Mouse (Mus musculus) CH12.LX (cell line): ENCODE measurements at regions not wholly inside any gene's neighbourhood (a gene's known extent, or its start where the extent isn't known, plus 50 kb on each side); places are given as distances from the start of the nearest gene placed in this dataset.

Source experiments
- CHD2 ChIP-seq: IDR thresholded peaks from 2 replicates; pipeline ENCODE4 v1.6.1; 2011; ENCODE audit warnings: low read length, improper control_type of control experiment
- CTCF ChIP-seq, 2 experiments: IDR thresholded peaks in 1 of 2; conservative IDR thresholded peaks in 1 of 2; 2 replicates each; pipeline ENCODE4 v1.5.1; 2011 to 2012; ENCODE audit warnings: low read depth in 2 of 2, low read length in 2 of 2, improper control_type of control experiment in 1 of 2, inconsistent platforms in 1 of 2, mild to moderate bottlenecking in 1 of 2, moderate library complexity in 1 of 2
- EP300 ChIP-seq: IDR thresholded peaks from 2 replicates; pipeline ENCODE4 v1.6.1; 2011; ENCODE audit warnings: low read length, improper control_type of control experiment
- HCFC1 ChIP-seq: IDR thresholded peaks from 2 replicates; pipeline ENCODE4 v1.6.1; 2012; ENCODE audit warnings: low read depth, mild to moderate bottlenecking, inconsistent platforms, low read length, improper control_type of control experiment
- IRF4 ChIP-seq: IDR thresholded peaks from 2 replicates; pipeline ENCODE4 v1.6.1; 2014; ENCODE audit warnings: low read depth, mild to moderate bottlenecking, inconsistent platforms, low read length, improper control_type of control experiment
- MXI1 ChIP-seq: IDR thresholded peaks from 2 replicates; pipeline ENCODE4 v1.6.1; 2011; ENCODE audit warnings: mild to moderate bottlenecking, low read depth, low read length, improper control_type of control experiment
- MYC ChIP-seq: IDR thresholded peaks from 2 replicates; pipeline ENCODE4 v1.6.1; 2011; ENCODE audit warnings: low read depth, mild to moderate bottlenecking, improper control_type of control experiment, low read length
- NELFE ChIP-seq: IDR thresholded peaks from 2 replicates; pipeline ENCODE4 v1.6.1; 2011; ENCODE audit warnings: low read depth, low read length, improper control_type of control experiment
- POLR2A ChIP-seq: IDR thresholded peaks from 2 replicates; pipeline ENCODE4 v1.6.1; 2011; ENCODE audit warnings: low read depth, mild to moderate bottlenecking, improper control_type of control experiment, low read length
- TBP ChIP-seq: conservative IDR thresholded peaks from 2 replicates; pipeline ENCODE4 v1.6.1; 2011; ENCODE audit warnings: low read depth, low read length, improper control_type of control experiment
- ZNF384 ChIP-seq: IDR thresholded peaks from 2 replicates; pipeline ENCODE4 v1.6.1; 2012; ENCODE audit warnings: low read depth, low read length, improper control_type of control experiment, inconsistent platforms

- TF ChIP-seq CTCF (conservative IDR thresholded peaks at IDR 0.05 in 1 of 2, IDR thresholded peaks at IDR 0.05 in 1 of 2; ENCODE audit: low read depth in 2 of 2, low read length in 2 of 2), result peak in 1 of 2 experiments; percentile 6; a peak in 1 of 4 replicates
- no peak for TF ChIP-seq EP300
- TF ChIP-seq MYC, result no peak
- no peak for TF ChIP-seq IRF4
- no peak for TF ChIP-seq CHD2
- TF ChIP-seq HCFC1, result no peak
- no peak for TF ChIP-seq ZNF384
- TF ChIP-seq NELFE, result no peak
- TF ChIP-seq TBP, result no peak
- no peak for TF ChIP-seq MXI1
- no peak for TF ChIP-seq POLR2A
Measured at GRCm38 (mm10) chr4:97417943-97418342, 235.0 kb upstream of the Gm10192 start.
